Mouse (Mus musculus) left cerebral cortex, adult 18-20 months (tissue): ENCODE measurements at regions not wholly inside any gene's neighbourhood (a gene's known extent, or its start where the extent isn't known, plus 50 kb on each side); places are given as distances from the start of the nearest gene placed in this dataset.
"Not testable (repeated sequence)": the region's sequence is repeated elsewhere in the genome, so short reads cannot be mapped to it uniquely, and the experiment has no call there.

Experiments
- DNase-seq, 2 experiments: peaks; one replicate each; pipeline ENCODE4 v3.0.0; 2021 to 2022; ENCODE audit warnings: low spot score in 2 of 2, mixed read lengths in 1 of 2

DNA sequence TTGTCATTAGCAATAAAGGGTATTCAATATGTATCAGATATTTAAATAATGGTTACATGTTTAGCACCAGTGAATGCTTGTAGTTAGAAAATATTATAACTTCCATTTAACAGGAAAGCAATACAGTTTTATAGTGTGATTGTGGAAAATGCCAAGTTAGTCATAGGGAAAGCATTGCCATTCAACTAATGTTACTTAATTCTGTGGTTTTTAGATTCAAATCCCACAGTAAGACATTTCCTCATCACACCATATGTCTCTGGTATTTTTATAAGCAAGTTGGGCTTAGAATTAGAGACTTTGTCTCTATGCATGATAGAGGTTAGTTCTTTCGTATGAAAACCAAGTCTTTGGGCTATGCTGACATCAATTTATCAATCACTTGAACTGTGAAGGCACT lies 133.0 kb downstream of the Prr30 start:
- no peak for DNase-seq

DNA sequence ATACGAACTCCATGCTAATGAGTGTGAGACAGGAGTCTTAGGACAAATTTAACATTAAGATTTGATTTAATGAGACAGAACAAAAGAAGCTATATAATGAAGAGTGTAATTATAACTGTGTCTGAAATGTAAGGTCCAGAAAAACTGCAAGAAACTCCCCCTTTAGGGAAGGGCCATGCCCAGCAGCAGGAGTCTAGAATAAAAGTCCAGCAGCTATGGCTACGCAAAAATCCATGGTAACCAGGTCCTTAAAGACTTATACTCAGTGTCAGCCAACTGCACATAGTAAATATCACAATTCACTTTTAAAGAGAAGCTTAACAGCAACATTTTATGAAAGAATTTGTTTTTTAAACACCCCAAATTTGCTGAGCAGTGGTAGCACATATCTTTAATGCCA lies 143.3 kb downstream of the Prr30 start:
- DNase-seq: no peak

DNA sequence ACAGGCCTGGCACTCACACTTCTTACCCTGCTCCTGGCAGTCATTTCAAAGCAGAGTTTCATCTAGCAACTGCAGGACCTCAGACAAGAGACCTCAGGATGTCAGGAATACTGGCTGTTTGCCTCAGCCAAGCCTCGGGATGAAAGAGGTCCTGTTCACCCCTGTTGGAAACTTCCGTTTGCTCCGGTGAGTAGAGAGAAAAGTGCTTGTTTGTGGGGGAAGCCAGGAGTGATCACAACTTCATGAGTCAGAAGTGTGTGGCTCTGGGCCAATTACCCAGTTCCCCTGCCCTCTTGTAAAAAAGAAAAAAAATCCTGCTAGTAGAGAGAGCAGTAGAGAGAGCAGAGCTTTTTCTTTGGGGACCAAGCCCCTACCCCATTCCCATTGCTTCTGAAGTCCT lies 144.2 kb downstream of the Prr30 start:
- no peak for DNase-seq

DNA sequence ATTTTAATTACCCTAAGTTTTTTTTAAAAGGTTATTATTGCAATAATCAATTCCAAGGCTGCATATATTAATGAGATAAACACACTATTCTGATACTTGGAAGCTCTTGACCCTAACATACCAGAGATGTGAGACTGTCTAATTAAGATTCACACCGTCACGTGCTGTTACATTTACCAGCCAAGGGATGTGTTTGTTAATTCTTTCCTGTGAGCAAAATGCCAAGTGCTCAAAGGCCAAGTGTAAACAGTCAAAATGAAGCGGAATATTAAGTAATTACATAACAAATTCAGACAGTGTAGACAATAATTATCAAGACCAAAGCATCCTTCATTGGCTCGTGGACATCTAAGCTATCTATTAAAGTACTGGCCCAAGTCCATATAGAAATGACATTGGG lies 145.3 kb downstream of the Prr30 start:
- DNase-seq: no peak

- no peak for DNase-seq
Measured at GRCm38 (mm10) chr14:101052760-101053159, 147.4 kb downstream of the Prr30 start.

- DNase-seq: no peak
Measured at GRCm38 (mm10) chr14:101050212-101050611, 149.9 kb downstream of the Prr30 start.

GRCm38 (mm10) chr14:101049664-101050203 lies 150.4 kb downstream of the Prr30 start:
- no peak for DNase-seq

- DNase-seq: no peak
Measured at GRCm38 (mm10) chr14:101043494-101043893, 156.6 kb downstream of the Prr30 start.

GRCm38 (mm10) chr14:101001070-101001469 lies 199.1 kb downstream of the Prr30 start:
- no peak for DNase-seq

GRCm38 (mm10) chr14:100980754-100981153 lies 219.4 kb downstream of the Prr30 start:
- no peak for DNase-seq

DNA sequence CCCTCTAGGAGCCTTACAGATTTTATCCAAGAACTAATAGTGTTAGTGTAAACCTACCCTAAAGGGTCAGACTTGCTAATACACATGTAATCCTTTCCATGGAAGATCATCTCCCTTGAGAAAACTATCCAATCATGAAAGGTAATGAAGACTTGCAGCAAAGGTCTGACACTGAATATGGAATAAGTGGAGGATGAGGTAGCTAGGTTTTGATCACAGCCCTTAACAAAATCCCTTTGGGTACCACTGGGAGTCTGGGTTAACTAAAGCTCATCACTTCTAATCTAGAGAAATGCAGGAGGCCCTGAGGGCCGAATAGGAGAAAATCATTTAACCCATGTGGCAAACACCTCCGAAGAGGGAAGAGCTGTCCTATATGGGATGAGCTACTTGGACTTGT lies 221.6 kb downstream of the Prr30 start:
- no peak for DNase-seq

- DNase-seq: peak in 1 of 2 experiments; percentile 6
Measured at GRCm38 (mm10) chr14:100970970-100971369, 229.2 kb downstream of the Prr30 start.

DNA sequence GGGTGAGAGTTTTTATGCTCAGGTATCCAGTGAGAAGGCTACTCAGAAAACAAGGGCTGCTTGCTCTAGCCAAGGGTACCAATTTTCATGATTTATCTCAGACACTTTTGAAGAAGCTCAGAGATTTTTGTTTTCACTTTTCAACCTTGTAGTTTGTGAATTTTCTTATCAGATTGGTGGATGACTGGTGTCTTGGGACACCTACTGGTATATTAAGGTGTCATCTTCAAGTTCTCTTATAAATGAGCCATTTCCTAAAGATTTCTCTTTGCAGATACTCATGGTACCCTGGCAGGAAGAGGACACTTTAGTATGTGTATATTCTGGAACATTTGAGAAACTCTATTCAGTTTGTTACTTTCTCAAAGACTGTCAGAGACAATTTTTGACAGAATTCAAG lies 239.9 kb downstream of the Prr30 start:
- no peak for DNase-seq

DNA sequence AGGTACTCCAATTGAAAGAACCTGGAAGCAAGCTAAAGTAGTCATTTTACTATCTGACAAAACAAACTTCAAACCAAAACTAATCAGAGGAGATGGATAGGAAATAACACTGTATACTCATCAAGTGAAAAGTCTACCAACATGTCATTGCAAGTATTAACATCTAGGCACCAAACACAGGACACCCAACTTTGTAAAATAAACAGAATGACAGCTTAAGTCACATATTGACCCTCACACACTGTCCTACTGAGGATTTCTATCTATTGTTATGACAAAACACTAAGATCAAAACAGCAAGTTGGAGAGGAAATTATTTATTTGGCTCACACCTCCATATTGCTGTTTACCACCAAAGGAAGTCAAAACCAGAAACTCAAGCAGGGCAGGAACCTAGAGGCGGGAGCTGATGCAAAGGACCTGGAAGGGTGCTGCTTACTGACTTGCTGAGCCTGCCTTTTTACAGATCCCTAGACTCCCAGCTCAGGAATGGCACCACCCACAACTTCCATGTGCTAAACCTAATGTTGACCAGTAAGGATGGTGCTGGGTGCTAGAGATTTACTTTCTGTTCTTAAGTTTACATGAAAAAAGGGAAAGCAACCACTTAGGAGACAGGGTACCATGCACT lies 244.2 kb downstream of the Prr30 start:
- DNase-seq: no peak

GRCm38 (mm10) chr14:100950681-100951119 lies 249.4 kb downstream of the Prr30 start:
- no peak for DNase-seq

DNA sequence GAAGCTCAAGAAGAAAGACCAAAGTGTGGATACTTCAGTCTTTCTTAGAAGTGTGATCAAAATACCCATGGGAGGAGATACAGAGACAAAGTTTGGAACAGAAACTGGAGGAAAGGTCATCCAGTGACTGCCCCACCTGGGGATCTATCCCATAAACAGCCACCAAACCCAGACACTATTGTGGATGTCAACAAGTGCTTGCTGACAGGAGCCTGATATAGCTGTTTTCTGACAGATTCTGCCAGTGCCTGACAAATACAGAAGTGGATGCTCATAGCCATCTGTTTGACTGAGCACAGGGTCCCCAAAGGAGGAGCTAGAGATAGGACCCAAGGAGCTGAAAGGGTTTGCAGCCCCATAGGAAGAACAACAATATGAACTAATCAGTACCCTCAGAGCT lies 252.5 kb downstream of the Prr30 start:
- not testable (repeated sequence) for DNase-seq

DNA sequence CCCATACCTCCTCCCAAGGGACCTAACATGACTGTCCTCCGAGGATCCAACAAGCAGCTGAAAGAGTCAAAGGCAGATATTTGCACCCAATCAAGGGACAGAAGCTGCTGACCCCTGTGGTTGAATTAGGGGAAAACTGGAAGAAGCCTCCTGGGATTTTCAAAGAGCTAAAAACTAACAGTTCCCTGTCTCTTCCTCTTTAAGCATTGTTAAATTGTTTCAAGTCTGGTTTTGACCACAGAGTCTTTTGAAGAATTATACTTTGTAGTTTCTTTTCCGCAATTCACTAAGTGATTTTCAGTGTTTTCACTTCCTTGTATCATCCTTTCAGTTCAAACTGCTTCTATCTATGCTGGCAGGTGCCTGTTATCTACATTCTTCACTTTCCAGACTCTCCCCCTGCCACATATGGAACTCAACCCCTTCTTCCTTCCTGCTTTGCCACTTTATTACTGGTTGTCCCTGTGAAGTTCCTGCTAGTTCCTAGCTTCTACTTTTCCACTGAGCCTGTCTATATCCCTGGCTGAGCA lies 262.7 kb downstream of the Prr30 start:
- DNase-seq: no peak

DNA sequence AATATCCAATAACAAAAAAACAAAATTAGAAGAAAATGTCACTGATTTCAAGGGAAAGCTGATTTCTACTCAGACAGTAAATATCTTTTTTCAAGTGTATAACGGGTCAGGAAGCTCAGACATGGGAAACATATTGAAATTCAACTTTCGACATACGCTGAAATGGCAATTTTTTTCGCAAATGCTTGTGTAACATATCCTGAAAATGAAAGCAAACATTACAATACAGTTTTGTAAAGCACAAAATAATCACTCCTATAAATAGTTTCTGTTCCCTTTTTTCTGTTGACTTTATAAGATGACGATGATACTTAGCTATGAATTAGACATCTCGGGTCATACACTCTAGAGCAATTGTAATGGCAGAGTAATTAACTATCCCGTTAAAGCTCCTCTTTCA lies 265.6 kb downstream of the Prr30 start:
- no peak for DNase-seq

GRCm38 (mm10) chr14:100924880-100925279 lies 275.2 kb downstream of the Prr30 start:
- DNase-seq: no peak

DNA sequence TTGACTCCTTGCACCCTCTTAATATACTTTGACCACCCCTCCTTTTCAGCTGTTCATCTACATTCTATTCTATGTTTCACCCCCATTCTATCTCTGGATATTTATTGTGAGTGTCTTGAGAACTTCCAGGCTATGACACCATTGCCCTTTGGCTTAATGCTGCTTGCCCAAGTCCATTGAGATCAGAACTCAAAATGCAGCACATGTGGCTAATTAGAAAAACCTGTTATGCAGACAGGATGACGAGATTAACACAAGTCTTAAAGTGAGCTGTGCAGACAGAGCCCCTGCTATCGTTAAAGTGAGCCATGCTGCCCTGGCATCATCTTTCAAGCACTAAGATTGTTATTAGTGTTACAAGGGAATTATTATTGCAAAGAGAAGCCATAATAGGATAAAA lies 299.9 kb downstream of the Prr30 start:
- DNase-seq: no peak

- DNase-seq: no peak
Measured at GRCm38 (mm10) chr14:100899074-100899473, 301.1 kb downstream of the Prr30 start.

GRCm38 (mm10) chr14:100889163-100890157 lies 310.7 kb downstream of the Prr30 start:
- no peak for DNase-seq
